Mouse (Mus musculus) forebrain, embryonic 16.5 days (tissue): Measurements from ENCODE around the gene Cd300lf. TPM values are rescaled to one million over a fixed set of nuclear protein-coding genes. Genes with fewer than 3 reads are reported as not detected.
A peak's percentile ranks its signal among the peaks of the same experiment; 100 is the strongest.

Experiments used
- ATAC-seq: fragments of 200-750 bp; cut with Nextera tagmentation; 2 replicates; pipeline ENCODE4 v1.8.0; 2017; ENCODE audit warnings: mild to moderate bottlenecking, moderate library complexity
- H3K27ac ChIP-seq: fragments of 300-500 bp; sonication (generic); 2 replicates; pipeline ENCODE4 v1.5.1; 2014; ENCODE audit warnings: low read length, control low read depth
- H3K27me3 ChIP-seq: fragments of 300-500 bp; sonication (generic); replicated peaks from 2 replicates; pipeline ENCODE4 v1.6.1; 2014; ENCODE audit warnings: low read length; ENCODE audit not compliant: control insufficient read depth, insufficient read depth
- H3K36me3 ChIP-seq: fragments of 300-500 bp; sonication (generic); 2 replicates; pipeline ENCODE4 v1.6.1; 2014; ENCODE audit not compliant: control insufficient read depth, insufficient read depth
- H3K4me1 ChIP-seq: fragments of 300-500 bp; sonication (generic); replicated peaks from 2 replicates; pipeline ENCODE4 v1.6.1; 2014; ENCODE audit warnings: low read length; ENCODE audit not compliant: control insufficient read depth, insufficient read depth
- H3K4me2 ChIP-seq: fragments of 300-500 bp; sonication (generic); 2 replicates; pipeline ENCODE4 v1.6.1; 2014; ENCODE audit warnings: mild to moderate bottlenecking, low read length, control low read depth
- H3K4me3 ChIP-seq: fragments of 300-500 bp; sonication (generic); replicated peaks from 2 replicates; pipeline ENCODE4 v1.5.1; 2014; ENCODE audit warnings: mild to moderate bottlenecking, low read length, control low read depth
- H3K9ac ChIP-seq: fragments of 300-500 bp; sonication (generic); replicated peaks from 2 replicates; pipeline ENCODE4 v1.6.1; 2014; ENCODE audit warnings: low read depth, low read length, control low read depth
- H3K9me3 ChIP-seq: fragments of 300-500 bp; sonication (generic); 2 replicates; pipeline ENCODE4 v1.6.1; 2016; ENCODE audit warnings: low read length; ENCODE audit not compliant: control insufficient read depth
- WGBS: fragments of 180-500 bp; shearing (Covaris S2); extraction: QIAGEN DNeasy Blood & Tissue Kit; methylation state at CpG from one replicate; pipeline ENCODE4 v1.1.7; 2014; 5-methylcytosine and 5-hydroxymethylcytosine counted together
- polyA plus RNA-seq: library from polyadenylated mRNA; unstranded; fragments of >200 nt; fragmentation: Nextera tagmentation; extraction: Ambion mirVana; gene quantifications from 2 replicates; pipeline ENCODE4 v1.2.1, GENCODE M21; 2015

Cd300lf gene
- polyA plus RNA-seq, 1 experiment from 2014 or later, result 0.27 TPM

DNA sequence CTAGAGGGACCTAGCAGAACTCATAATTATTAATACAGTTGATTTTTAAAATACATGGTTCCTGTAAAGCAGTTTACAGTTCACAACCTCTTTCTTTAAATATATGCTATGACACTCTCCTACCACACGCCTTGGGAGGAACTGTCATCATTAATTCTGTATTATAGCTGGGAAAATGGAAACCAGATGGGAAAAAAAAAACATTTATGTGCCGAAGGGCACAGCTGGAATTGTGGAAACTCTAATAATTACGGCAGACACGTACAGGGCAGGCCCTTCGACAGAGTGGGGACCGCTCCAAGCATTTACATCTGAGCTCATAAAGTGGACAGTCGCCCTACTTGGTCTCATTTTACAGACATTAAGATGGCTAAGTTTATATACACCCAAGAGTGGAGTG is 33.1 kb downstream of the Cd300lf start:
- 79% methylated on average over 7 of the region's 7 CpGs for WGBS
- no peaks in the 10 kb centered on the region for H3K9me3 ChIP-seq
- no peak overlapping the region for H3K4me2 ChIP-seq
- H3K36me3 ChIP-seq, result no peaks in the 10 kb centered on the region
- no peak for ATAC-seq
- no peaks in the 10 kb centered on the region for H3K27me3 ChIP-seq
- H3K4me3 ChIP-seq, result no peak overlapping the region
- H3K9ac ChIP-seq, result no peak overlapping the region
- no peaks in the 10 kb centered on the region for H3K4me1 ChIP-seq
- no peak overlapping the region for H3K27ac ChIP-seq

DNA sequence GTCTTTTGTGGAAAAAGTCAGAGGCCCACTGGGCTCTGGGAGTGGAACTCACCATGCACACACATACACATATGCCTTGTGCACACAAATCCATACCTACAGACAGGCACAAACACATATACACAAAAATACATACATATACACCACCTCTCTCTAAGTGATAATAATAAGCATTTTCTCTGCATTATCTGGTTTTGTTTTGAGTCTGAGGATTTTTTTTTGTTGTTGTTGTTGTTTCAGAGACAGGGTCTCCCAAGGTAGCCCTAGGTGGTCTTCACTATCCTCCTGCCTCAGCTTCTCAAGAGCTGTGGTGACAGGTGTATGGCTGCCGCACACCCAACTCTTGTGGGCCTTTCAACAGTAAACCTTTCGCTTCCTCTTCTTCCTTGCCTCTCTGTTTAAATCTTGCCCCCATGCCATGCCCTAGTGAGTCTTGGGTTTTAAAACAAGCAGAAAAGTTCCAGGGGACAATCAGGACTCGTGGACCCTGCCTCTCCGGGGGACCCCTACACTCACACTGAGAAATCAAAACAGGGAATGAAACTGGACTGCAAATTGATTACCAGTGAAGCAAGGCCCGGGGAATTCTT is 33.7 kb downstream of the Cd300lf start:
- ATAC-seq, result no peak
- Histone ChIP-seq H3K27ac (no peak overlapping the region), H3K9me3 (no peaks in the 10 kb centered on the region), H3K4me2 (no peak overlapping the region), H3K4me1 (no peaks in the 10 kb centered on the region), H3K36me3 (no peaks in the 10 kb centered on the region), H3K4me3 (no peak overlapping the region), H3K9ac (no peak overlapping the region), H3K27me3 (no peaks in the 10 kb centered on the region)
- 81% methylated on average over 5 of the region's 5 CpGs for WGBS

GRCm38 (mm10) chr11:115099241-115099840 is 34.5 kb downstream of the Cd300lf start:
- WGBS, result 77% methylated on average over 16 of the region's 16 CpGs
- Histone ChIP-seq H3K27ac (no peak overlapping the region), H3K4me2 (no peak overlapping the region), H3K4me3 (no peak overlapping the region), H3K27me3 (no peaks in the 10 kb centered on the region), H3K36me3 (no peaks in the 10 kb centered on the region), H3K9ac (no peak overlapping the region), H3K9me3 (no peaks in the 10 kb centered on the region), H3K4me1 (no peaks in the 10 kb centered on the region)
- no peak for ATAC-seq

DNA sequence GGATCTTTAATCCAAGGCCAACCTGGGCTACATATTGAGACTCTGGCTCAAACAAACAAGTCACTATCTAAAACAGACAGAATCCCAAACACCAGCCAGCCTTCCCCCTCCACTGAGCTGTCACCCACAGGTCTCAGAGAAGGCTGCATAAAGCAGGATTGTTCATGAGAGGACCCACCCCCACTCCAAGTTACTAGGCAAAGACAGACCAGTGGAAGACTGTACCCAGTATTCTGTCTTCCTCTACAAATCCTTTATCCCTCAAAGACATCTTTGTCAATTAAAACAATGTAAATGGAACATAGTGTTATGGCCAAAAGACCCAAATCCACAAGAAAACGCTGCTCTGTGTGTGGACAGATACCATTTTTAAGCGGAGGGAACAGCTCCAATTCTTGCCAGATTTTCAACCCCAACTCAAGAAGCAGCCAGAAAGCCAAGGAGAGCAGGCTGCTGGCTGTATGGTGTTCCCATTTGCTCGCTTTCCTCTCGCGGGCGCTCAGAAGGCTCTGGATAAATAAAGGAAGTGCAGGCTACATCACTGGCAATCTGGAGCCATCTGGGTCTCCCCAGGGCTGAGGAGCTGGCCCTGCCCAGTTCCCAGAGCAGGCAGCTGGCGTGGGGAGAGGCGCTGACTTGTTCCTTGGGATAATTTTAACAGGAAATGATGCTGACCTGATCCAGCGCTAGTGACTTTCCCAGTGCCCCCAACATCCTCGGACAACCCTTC is 35.4 kb downstream of the Cd300lf start:
- H3K36me3 ChIP-seq, result no peaks in the 10 kb centered on the region
- H3K4me3 ChIP-seq, result no peak overlapping the region
- H3K4me1 ChIP-seq, result no peaks in the 10 kb centered on the region
- no peak overlapping the region for H3K4me2 ChIP-seq
- H3K9ac ChIP-seq, result no peak overlapping the region
- H3K27ac ChIP-seq, result no peak overlapping the region
- no peak for ATAC-seq
- no peaks in the 10 kb centered on the region for H3K27me3 ChIP-seq
- H3K9me3 ChIP-seq, result no peaks in the 10 kb centered on the region
- 60% methylated on average over 10 of the region's 10 CpGs for WGBS

GRCm38 (mm10) chr11:115092140-115092539 is 41.7 kb downstream of the Cd300lf start:
- H3K9me3 ChIP-seq, result 0 out of 2 replicates have a peak, but pooled peaks cover 4% of the 10 kb centered on the region
- no peak overlapping the region for H3K9ac ChIP-seq
- H3K27ac ChIP-seq, result no peak overlapping the region
- ATAC-seq, result no peak
- no peaks in the 10 kb centered on the region for H3K36me3 ChIP-seq
- H3K27me3 ChIP-seq, result peaks cover 23% of the 10 kb centered on the region
- H3K4me2 ChIP-seq, result no peak overlapping the region
- no peak overlapping the region for H3K4me3 ChIP-seq
- H3K4me1 ChIP-seq, result peaks cover 8% of the 10 kb centered on the region
- 9% methylated on average over 4 of the region's 4 CpGs for WGBS

- Histone ChIP-seq H3K4me2 (peak within 1 kb of the TSS; percentile 47), H3K4me3 (peak within 1 kb of the TSS; percentile 27), H3K4me1 (peaks cover 8% of the 10 kb centered on the region), H3K36me3 (no peaks in the 10 kb centered on the region), H3K9me3 (0 out of 2 replicates have a peak, but pooled peaks cover 4% of the 10 kb centered on the region), H3K9ac (no peak within 1 kb of the TSS; the same call in 1 of the 2 replicates), H3K27ac (no peak within 1 kb of the TSS), H3K27me3 (peaks cover 23% of the 10 kb centered on the region)
- no peak for ATAC-seq
- WGBS, result under 1% methylated on average over 36 of the region's 36 CpGs
Observed at GRCm38 (mm10) chr11:115091362-115091901, 42.4 kb downstream of the Cd300lf start, which contains the start of gene Rab37. Rab37 (plus strand) TSS chr11:115091431.

DNA sequence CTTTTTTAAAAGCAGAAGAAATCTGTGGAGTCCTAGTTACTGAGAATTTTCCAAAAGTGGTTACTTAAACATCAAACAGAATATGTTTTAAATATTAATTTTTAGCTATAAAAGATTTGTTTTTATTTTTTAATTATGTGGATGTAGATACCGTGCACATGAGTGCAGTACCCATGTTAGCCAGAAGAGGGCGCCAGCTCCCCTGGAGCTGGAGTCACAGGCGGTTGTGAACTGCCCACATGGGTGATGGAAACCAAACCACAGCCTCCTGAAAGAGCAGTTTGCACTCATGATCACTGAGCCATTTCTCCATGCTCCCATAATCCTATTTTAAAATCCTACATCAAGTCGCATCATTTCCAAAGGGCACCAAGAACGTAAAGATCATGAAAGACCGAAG is 43.9 kb downstream of the Cd300lf start:
- no peaks in the 10 kb centered on the region for H3K36me3 ChIP-seq
- H3K4me3 ChIP-seq, result no peak overlapping the region
- H3K4me2 ChIP-seq, result no peak overlapping the region
- 70% methylated on average over 6 of the region's 6 CpGs for whole genome bisulfite sequencing
- ATAC-seq, result no peak
- no peak overlapping the region for H3K27ac ChIP-seq
- H3K9ac ChIP-seq, result no peak overlapping the region
- H3K27me3 ChIP-seq, result peaks cover 23% of the 10 kb centered on the region
- H3K9me3 ChIP-seq, result 0 out of 2 replicates have a peak, but pooled peaks cover 4% of the 10 kb centered on the region
- H3K4me1 ChIP-seq, result peaks cover 9% of the 10 kb centered on the region

- no peak overlapping the region for H3K9ac ChIP-seq
- ATAC-seq, result no peak
- WGBS, result 69% methylated on average over 7 of the region's 7 CpGs
- peaks cover 6% of the 10 kb centered on the region for H3K4me1 ChIP-seq
- no peak overlapping the region for H3K4me2 ChIP-seq
- H3K27me3 ChIP-seq, result peaks cover 15% of the 10 kb centered on the region
- H3K27ac ChIP-seq, result no peak overlapping the region
- no peaks in the 10 kb centered on the region for H3K36me3 ChIP-seq
- H3K4me3 ChIP-seq, result no peak overlapping the region
- 0 out of 2 replicates have a peak, but pooled peaks cover 4% of the 10 kb centered on the region for H3K9me3 ChIP-seq
Observed at GRCm38 (mm10) chr11:115086213-115086612, 47.6 kb downstream of the Cd300lf start.

DNA sequence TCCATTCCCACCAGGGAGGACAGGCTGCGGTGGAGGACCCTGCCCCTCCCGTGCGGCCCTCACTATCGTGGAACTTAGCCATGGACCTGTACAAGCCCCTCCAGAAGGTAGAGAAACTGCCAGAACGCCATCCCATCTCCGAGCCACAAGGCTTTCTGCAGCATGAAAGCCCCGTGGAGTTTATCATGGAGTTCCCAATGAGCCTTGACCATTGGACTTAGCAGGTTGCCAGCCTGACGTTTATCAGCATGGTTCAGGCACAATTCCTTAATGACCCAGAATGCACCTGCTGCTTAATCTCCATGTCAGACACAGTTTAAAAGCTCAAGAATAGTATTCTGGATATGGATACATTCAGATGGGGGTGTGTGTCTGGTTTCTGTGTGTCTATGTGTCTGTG is 48.7 kb downstream of the Cd300lf start:
- H3K4me3 ChIP-seq, result no peak overlapping the region
- ATAC-seq, result no peak
- peaks cover 3% of the 10 kb centered on the region for H3K27me3 ChIP-seq
- H3K4me2 ChIP-seq, result no peak overlapping the region
- H3K9ac ChIP-seq, result no peak overlapping the region
- H3K9me3 ChIP-seq, result 0 out of 2 replicates have a peak, but pooled peaks cover 3% of the 10 kb centered on the region
- no peak overlapping the region for H3K27ac ChIP-seq
- H3K36me3 ChIP-seq, result no peaks in the 10 kb centered on the region
- H3K4me1 ChIP-seq, result peaks cover 6% of the 10 kb centered on the region; the same call in 1 of the 2 replicates
- WGBS, result 43% methylated on average over 8 of the region's 8 CpGs
